Mouse (Mus musculus) heart, embryonic 10.5 days (tissue): ENCODE results near the gene Dennd1a. TPM values are rescaled to one million over a fixed set of nuclear protein-coding genes. Genes with fewer than 3 reads are reported as not detected.
A peak's percentile ranks its signal among the peaks of the same experiment; 100 is the strongest.

Experiments
- DNase-seq: peaks from one replicate; pipeline ENCODE4 v3.0.0-alpha.2; 2017; ENCODE audit warnings: low spot score
- H3K27ac ChIP-seq: fragments of 300-500 bp; sonication (generic); 2 replicates; pipeline ENCODE4 v1.5.1; 2016; ENCODE audit warnings: mild to moderate bottlenecking
- H3K27me3 ChIP-seq: fragments of 300-500 bp; sonication (generic); 2 replicates; pipeline ENCODE4 v1.6.1; 2016; ENCODE audit warnings: mild to moderate bottlenecking; ENCODE audit not compliant: poor library complexity, insufficient read depth, severe bottlenecking
- H3K36me3 ChIP-seq: fragments of 300-500 bp; sonication (generic); 2 replicates; pipeline ENCODE4 v1.6.1; 2016; ENCODE audit warnings: mild to moderate bottlenecking, moderate library complexity
- H3K4me1 ChIP-seq: fragments of 300-500 bp; sonication (generic); 2 replicates; pipeline ENCODE4 v1.6.1; 2016; ENCODE audit warnings: mild to moderate bottlenecking
- H3K4me3 ChIP-seq: fragments of 300-500 bp; sonication (generic); 2 replicates; pipeline ENCODE4 v1.5.1; 2016; ENCODE audit warnings: mild to moderate bottlenecking, moderate library complexity
- H3K9me3 ChIP-seq: fragments of 300-500 bp; sonication (generic); 2 replicates; pipeline ENCODE4 v1.6.1; 2016; ENCODE audit warnings: mild to moderate bottlenecking, moderate library complexity
- WGBS: fragments of 180-500 bp; shearing (Covaris S2); methylation state at CpG from one replicate; pipeline ENCODE4 v1.1.7; 2016; 5-methylcytosine and 5-hydroxymethylcytosine counted together
- polyA plus RNA-seq: library from polyadenylated mRNA; unstranded; fragments of >200 nt; fragmentation: Nextera tagmentation; extraction: Ambion mirVana; gene quantifications from 2 replicates; pipeline ENCODE4 v1.2.1, GENCODE M21; 2016

Dennd1a gene
- polyA plus RNA-seq, 1 experiment from 2014 or later, result 14.8 TPM

DNA sequence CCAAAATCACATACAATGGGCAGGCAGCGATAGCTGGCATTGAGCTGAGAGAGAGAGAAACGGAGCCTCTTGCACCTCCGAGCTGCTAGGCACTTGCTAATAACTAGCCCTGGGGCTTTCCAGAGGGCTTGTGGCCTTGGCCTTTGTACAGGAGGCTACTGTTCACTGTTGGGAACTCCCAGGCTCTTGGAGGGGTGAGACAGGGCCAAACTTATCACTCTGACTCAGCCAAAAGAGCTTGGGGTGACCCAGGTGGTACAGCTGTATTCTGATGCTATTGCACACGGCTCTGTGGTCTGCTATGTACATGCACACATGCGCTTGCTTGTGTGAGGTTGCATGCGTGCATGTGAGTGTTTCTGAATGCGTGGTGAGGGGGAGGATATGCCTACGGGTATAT is 517.4 kb downstream of the Dennd1a start:
- Histone ChIP-seq H3K36me3 (no peaks in the 10 kb centered on the region), H3K27me3 (no peaks in the 10 kb centered on the region), H3K4me3 (no peak overlapping the region), H3K27ac (no peak overlapping the region), H3K4me1 (peaks cover 55% of the 10 kb centered on the region), H3K9me3 (no peaks in the 10 kb centered on the region)
- DNase-seq, result no peak
- 86% methylated on average over 8 of the region's 8 CpGs for whole genome bisulfite sequencing

DNA sequence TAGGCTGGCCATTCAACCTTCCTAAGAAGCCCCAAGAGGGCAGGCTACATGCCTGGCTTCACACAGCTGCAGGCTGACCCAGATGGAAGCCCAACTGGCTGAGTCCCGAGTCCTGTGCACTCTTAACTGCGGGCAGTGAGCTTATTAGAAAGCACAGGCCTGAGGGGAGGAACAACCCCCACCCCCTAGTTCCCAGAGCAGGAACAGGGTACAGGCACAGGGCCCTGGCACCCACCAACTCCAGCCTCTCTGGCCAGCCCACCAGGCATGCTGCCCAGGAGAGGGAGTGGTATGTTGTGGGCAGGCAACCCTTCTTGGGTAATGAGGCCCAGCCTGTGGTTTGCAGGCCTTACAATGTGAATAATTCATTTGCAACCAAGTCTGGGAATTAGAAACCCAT is 518.3 kb downstream of the Dennd1a start:
- H3K4me3 ChIP-seq, result no peak overlapping the region
- H3K27ac ChIP-seq, result peak overlapping the region; percentile 39
- 83% methylated on average over 2 of the region's 2 CpGs for WGBS
- H3K9me3 ChIP-seq, result no peaks in the 10 kb centered on the region
- H3K27me3 ChIP-seq, result no peaks in the 10 kb centered on the region
- DNase-seq, result no peak
- peaks cover 60% of the 10 kb centered on the region for H3K4me1 ChIP-seq
- H3K36me3 ChIP-seq, result no peaks in the 10 kb centered on the region

- Histone ChIP-seq H3K36me3 (no peaks in the 10 kb centered on the region), H3K4me1 (peaks cover 60% of the 10 kb centered on the region), H3K9me3 (no peaks in the 10 kb centered on the region), H3K27ac (peak overlapping the region; percentile 57; the same call in 1 of the 2 replicates), H3K27me3 (no peaks in the 10 kb centered on the region), H3K4me3 (no peak overlapping the region)
- no peak for DNase-seq
- 65% methylated on average over 3 of the region's 3 CpGs for WGBS
These were observed 519.5 kb downstream of the Dennd1a start for GRCm38 (mm10) chr2:37767739-37768138.

GRCm38 (mm10) chr2:37767080-37767547 is 520.1 kb downstream of the Dennd1a start:
- peak overlapping the region; percentile 24 for H3K4me3 ChIP-seq
- WGBS, result 4% methylated on average over 9 of the region's 9 CpGs
- peaks cover 61% of the 10 kb centered on the region for H3K4me1 ChIP-seq
- no peaks in the 10 kb centered on the region for H3K36me3 ChIP-seq
- H3K9me3 ChIP-seq, result no peaks in the 10 kb centered on the region
- DNase-seq, result no peak
- H3K27me3 ChIP-seq, result no peaks in the 10 kb centered on the region
- H3K27ac ChIP-seq, result peak overlapping the region; percentile 57

DNA sequence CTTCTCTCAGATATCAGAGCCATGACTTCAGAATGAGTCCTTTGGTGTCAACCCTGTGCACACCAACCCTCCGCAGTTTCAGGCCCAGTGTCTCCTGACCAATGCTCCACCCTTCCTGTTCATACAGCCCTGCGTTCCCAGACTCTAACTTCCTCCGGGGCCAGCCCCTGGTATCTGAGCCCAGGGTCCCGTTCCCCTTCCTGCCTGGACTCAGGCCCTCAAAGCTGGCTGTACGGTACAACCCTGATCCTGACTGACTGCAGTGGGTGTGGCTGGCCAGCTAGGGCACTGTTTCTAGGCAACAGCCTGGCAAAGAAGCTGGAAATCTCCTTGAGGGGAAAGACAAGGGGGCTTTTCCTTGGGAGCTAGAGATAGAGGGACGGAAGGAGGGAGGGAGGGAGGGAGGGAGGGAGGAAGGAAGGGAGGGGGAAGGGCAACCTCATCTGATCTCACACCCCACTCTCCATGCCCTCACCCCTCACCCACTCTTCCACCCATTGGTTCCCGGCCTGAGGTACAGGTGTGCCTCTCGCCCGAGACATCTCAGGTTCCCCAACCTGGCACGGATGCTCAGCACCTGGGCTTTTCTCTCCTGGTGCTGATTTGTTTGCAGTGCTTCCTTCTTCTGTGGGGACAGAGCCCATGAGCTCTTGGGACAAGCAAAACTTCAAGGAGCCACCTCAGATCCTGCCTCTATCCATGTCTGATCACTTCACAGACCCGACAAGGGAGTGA is 521.0 kb downstream of the Dennd1a start:
- Histone ChIP-seq H3K4me3 (no peak overlapping the region; the same call in 1 of the 2 replicates), H3K4me1 (peaks cover 59% of the 10 kb centered on the region), H3K27me3 (no peaks in the 10 kb centered on the region), H3K36me3 (no peaks in the 10 kb centered on the region), H3K9me3 (no peaks in the 10 kb centered on the region), H3K27ac (peak overlapping the region; percentile 57)
- 39% methylated on average over 11 of the region's 11 CpGs for WGBS
- no peak for DNase-seq

- WGBS, result 9% methylated on average over 21 of the region's 21 CpGs
- H3K4me3 ChIP-seq, result peak overlapping the region; percentile 34
These were observed 522.1 kb downstream of the Dennd1a start for GRCm38 (mm10) chr2:37765082-37765483.

DNA sequence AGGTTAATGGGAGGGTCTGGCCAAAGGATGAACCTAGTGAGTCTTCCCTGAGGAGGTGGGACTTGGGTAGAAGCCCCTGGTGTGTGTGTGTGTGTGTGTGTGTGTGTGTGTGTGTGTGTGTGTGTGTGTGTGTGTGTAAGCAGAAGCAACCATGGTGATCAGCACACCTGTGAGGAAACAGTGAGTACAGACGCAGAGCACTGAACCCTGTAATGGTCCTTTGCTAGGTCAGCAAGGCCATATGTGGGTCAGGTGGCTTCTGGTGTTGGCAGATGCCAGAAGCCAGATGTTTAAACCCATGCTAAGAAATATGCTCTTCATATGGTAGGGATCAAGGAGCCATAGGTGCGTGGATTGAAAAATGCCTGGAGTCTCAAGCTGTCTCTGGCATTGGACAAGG is 522.7 kb downstream of the Dennd1a start:
- Histone ChIP-seq H3K4me3 (no peak overlapping the region), H3K27me3 (0 out of 2 replicates have a peak, but pooled peaks cover 4% of the 10 kb centered on the region), H3K36me3 (no peaks in the 10 kb centered on the region), H3K9me3 (no peaks in the 10 kb centered on the region), H3K4me1 (peaks cover 69% of the 10 kb centered on the region), H3K27ac (peak overlapping the region; percentile 57)
- WGBS, result 90% methylated on average over 2 of the region's 2 CpGs
- DNase-seq, result no peak

More at GRCm38 (mm10) chr2:37765082-37765483, 522.1 kb downstream of the Dennd1a start:
- Histone ChIP-seq H3K27me3 (0 out of 2 replicates have a peak, but pooled peaks cover 4% of the 10 kb centered on the region), H3K4me1 (peaks cover 64% of the 10 kb centered on the region), H3K36me3 (no peaks in the 10 kb centered on the region), H3K27ac (peak overlapping the region; percentile 57), H3K9me3 (no peaks in the 10 kb centered on the region)
- no peak for DNase-seq

GRCm38 (mm10) chr2:37763638-37764037 is 523.6 kb downstream of the Dennd1a start:
- Histone ChIP-seq H3K36me3 (no peaks in the 10 kb centered on the region), H3K27me3 (0 out of 2 replicates have a peak, but pooled peaks cover 4% of the 10 kb centered on the region), H3K9me3 (no peaks in the 10 kb centered on the region), H3K4me1 (peaks cover 66% of the 10 kb centered on the region), H3K27ac (no peak overlapping the region), H3K4me3 (no peak overlapping the region)
- 48% methylated on average over 3 of the region's 3 CpGs for WGBS
- DNase-seq, result no peak

DNA sequence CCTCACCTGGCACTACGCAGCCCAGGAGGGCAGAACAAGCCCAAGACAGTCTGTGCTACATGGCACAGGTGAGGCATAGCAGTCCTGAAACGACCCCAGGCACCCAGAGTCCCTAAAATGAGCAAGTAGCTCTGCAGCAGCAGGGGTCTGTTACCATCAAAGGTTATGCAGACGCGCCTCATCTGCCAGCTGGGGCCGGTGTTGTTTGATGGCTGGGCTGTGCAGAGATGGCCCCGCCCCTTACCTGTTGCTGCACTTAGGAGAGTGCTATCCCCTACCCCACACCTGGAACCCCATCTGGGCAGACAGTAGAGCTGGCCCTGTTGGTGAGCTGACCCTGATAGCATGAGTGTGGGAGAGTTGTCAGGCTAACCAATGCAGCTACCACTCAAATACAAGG is 526.6 kb downstream of the Dennd1a start:
- H3K4me3 ChIP-seq, result no peak overlapping the region
- H3K9me3 ChIP-seq, result no peaks in the 10 kb centered on the region
- H3K36me3 ChIP-seq, result no peaks in the 10 kb centered on the region
- H3K27ac ChIP-seq, result no peak overlapping the region
- peaks cover 12% of the 10 kb centered on the region; the same call in 1 of the 2 replicates for H3K27me3 ChIP-seq
- no peak for DNase-seq
- peaks cover 48% of the 10 kb centered on the region for H3K4me1 ChIP-seq
- 30% methylated on average over 6 of the region's 6 CpGs for WGBS

DNA sequence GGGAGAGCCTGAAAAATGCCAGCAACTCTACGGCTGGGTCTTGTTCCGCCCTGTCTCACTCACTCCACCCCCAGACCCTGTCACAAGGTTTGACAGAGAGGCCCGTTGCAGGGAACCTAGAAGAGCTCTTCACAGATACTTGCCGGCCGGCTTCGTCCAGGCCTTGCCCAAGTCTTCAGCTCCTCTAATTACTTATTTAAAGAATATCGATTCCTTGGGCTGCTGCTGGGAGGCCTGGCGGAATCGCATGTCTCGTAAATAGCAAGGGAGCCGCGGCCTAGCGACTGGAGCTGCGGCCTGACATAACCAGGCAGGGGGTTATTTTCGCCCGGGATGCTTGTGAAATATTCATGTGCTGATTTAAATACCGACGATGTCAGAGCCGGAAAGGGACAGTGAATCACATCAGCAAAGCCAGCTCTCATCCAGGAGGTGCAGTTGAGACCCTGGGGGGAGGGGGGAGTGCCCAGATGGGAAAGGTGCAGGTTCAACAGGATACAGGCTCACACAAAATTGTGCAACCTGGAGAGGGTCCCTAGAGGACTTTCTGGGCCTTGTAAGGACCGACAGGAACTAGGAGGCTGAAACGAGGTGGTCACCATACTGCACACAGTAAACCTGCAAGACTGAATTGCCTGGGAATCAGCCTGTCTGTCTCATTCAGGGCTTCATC is 528.7 kb downstream of the Dennd1a start:
- Histone ChIP-seq H3K27me3 (peaks cover 20% of the 10 kb centered on the region; the same call in 1 of the 2 replicates), H3K36me3 (no peaks in the 10 kb centered on the region), H3K27ac (peak overlapping the region; percentile 65), H3K4me3 (peak overlapping the region; percentile 37; the same call in 1 of the 2 replicates), H3K4me1 (peaks cover 32% of the 10 kb centered on the region), H3K9me3 (no peaks in the 10 kb centered on the region)
- no peak for DNase-seq
- 11% methylated on average over 21 of the region's 21 CpGs for WGBS

- 77% methylated on average over 4 of the region's 4 CpGs for WGBS
- Histone ChIP-seq H3K9me3 (no peaks in the 10 kb centered on the region), H3K27ac (peak overlapping the region; percentile 65), H3K36me3 (no peaks in the 10 kb centered on the region), H3K4me1 (peaks cover 32% of the 10 kb centered on the region), H3K27me3 (peaks cover 20% of the 10 kb centered on the region; the same call in 1 of the 2 replicates), H3K4me3 (no peak overlapping the region)
- no peak for DNase-seq
These were observed 529.4 kb downstream of the Dennd1a start for GRCm38 (mm10) chr2:37757784-37758183.

GRCm38 (mm10) chr2:37757016-37757415 is 530.2 kb downstream of the Dennd1a start:
- WGBS, result 76% methylated on average over 5 of the region's 5 CpGs
- Histone ChIP-seq H3K4me1 (peaks cover 30% of the 10 kb centered on the region), H3K27ac (no peak overlapping the region), H3K9me3 (no peaks in the 10 kb centered on the region), H3K36me3 (no peaks in the 10 kb centered on the region), H3K4me3 (no peak overlapping the region), H3K27me3 (peaks cover 20% of the 10 kb centered on the region; the same call in 1 of the 2 replicates)
- no peak for DNase-seq
